Mouse (Mus musculus): ENCODE data around the gene Mecom.

Gene Mecom

DNA sequence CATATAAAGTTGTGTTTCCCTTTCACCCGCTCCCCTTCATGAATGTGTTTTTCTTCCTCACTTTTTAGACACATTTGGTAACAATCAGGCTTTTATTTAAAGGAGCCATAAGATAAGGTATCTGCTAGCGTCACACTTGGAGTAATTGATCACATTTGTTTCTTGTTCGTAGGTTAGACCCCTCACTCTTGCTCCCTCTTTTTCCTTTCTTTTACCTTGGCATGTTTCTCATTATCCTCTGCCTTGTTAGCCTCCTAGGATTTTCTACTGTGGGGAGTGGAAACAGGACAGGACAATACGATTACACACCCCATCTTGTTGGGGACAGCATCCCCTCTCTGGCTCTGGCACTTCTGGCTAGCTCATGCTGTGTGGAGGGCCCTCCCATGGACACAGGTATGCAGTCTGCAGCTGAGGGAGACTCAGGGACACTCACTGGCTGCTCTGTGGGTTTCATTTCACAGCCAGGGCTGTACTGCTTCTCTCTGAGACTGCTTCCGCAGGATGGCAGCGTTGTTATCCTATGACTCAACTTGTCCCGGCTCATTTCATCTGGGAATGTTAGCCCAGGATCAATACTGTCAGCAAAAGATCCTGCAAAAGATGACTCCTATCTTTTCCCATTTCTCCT, 334.2 kb downstream of the Mecom start:
- DNase-seq (ENCODE audit: extremely low read depth, low read depth, low spot score), result no peak

GRCm38 (mm10) chr3:30212802-30213201, 335.0 kb downstream of the Mecom start:
- no peak for DNase-seq (ENCODE audit: extremely low read depth, low read depth, low spot score)

DNA sequence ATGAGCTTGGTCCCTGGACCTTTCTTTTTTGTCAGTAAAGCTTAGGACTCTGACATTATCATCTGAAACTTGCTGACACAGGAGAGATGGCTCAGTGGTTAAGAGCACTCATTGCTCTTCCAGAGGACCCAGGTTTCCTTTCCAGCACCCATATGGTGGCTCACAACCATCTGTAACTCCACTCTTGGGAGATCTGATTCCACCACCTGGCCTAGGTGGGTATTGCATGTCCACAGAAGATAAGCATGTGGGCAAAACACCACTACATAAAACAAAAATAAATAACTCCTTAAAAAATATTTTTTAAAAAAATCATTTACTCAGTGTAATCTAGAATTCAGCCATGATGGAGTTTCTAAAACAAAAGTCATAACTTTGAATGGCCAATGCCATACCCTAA, 338.7 kb downstream of the Mecom start:
- DNase-seq (ENCODE audit: extremely low read depth, low read depth, low spot score), result no peak

- DNase-seq (ENCODE audit: extremely low read depth, low read depth, low spot score), result no peak
These were observed 339.9 kb downstream of the Mecom start for GRCm38 (mm10) chr3:30207886-30208285.

- DNase-seq (ENCODE audit: extremely low read depth, low read depth, low spot score), result no peak
These were observed 340.4 kb downstream of the Mecom start for GRCm38 (mm10) chr3:30207431-30207830.

GRCm38 (mm10) chr3:30206123-30206522, 341.7 kb downstream of the Mecom start:
- no peak for DNase-seq (ENCODE audit: extremely low read depth, low read depth, low spot score)

GRCm38 (mm10) chr3:30203764-30204163, 344.0 kb downstream of the Mecom start:
- DNase-seq (ENCODE audit: extremely low read depth, low read depth, low spot score), result no peak

GRCm38 (mm10) chr3:30198854-30199253, 349.0 kb downstream of the Mecom start:
- DNase-seq (ENCODE audit: extremely low read depth, low read depth, low spot score), result no peak

DNA sequence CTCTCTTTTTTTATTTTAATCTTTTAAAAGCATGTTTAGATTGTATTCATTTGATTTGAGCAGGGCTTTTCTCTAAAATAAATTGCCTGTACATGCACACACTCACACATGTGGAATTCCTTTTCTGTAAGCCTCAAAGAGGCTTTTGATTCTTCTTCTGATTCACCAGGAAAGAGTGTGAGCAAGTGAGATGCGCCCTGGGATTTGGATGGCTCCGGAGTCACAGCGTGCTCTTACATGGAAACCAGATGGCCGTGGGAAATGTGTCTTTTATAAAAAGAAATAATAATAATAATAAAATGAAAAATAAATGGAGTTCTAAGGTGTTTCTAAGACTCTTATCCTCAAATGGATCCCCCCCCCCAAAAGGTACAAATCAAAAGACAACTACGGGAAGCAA, 349.6 kb downstream of the Mecom start:
- no peak for DNase-seq (ENCODE audit: extremely low read depth, low read depth, low spot score)

GRCm38 (mm10) chr3:30195186-30195585, 352.6 kb downstream of the Mecom start:
- no peak for DNase-seq (ENCODE audit: extremely low read depth, low read depth, low spot score)

DNA sequence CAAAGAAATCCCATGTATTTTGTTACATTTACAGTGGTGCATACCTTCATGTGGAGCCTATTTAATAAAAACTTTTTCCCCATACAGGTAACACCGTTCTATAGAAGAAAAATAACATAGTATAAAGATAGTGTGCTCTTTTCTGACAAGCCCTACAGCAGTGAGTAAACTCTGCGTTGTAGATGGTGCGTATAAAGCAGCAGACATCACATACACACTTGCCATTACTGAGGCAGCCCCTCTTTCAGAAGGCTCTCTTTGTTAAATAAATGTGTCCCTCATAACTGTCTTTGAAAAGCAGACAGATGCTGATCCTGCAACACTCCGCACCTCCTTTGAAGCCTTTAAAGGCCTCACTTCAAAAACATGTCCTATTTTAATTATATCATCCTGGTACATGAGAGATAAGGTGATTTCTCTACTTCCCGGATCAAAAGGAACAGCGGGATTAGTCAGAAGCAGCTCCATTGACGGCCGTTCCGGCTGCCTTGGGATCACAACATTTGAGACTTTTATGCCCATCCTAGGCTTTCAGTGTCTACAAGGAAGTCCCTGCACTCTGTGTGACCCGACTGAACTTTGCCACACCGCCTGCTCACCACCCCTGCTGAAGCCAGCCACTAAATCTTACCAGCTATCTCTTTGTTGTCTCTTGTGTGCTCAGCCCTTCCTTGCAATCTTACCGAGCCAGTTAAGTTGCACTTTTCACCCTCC, 355.4 kb downstream of the Mecom start:
- DNase-seq (ENCODE audit: extremely low read depth, low read depth, low spot score), result no peak

- DNase-seq (ENCODE audit: extremely low read depth, low read depth, low spot score), result no peak
These were observed 358.5 kb downstream of the Mecom start for GRCm38 (mm10) chr3:30189325-30189724.

GRCm38 (mm10) chr3:30187812-30188469, 359.9 kb downstream of the Mecom start:
- no peak for DNase-seq (ENCODE audit: extremely low read depth, low read depth, low spot score)

- no peak for DNase-seq (ENCODE audit: extremely low read depth, low read depth, low spot score)
These were observed 365.9 kb downstream of the Mecom start for GRCm38 (mm10) chr3:30181807-30182481.

DNA sequence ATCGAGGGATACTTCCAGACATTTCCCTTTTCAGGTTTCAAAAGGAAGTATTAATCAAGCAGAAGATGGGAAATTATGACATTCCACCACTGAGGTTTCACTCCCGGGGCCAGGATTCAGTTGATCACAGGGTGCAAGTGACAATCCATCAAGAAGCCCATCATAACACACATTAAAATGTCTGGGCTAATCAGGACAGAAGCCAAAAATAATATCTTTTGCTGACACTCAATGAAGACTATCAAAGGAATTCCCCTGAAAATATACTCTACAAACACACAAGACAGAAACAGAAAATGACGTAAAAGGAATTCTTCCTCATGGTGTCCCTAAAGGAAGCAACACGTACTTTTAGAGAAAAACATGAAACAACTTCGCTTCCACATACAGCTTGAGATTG, 371.2 kb downstream of the Mecom start:
- DNase-seq (ENCODE audit: extremely low read depth, low read depth, low spot score), result no peak

- DNase-seq (ENCODE audit: extremely low read depth, low read depth, low spot score), result no peak
These were observed 374.0 kb downstream of the Mecom start for GRCm38 (mm10) chr3:30173812-30174211.

DNA sequence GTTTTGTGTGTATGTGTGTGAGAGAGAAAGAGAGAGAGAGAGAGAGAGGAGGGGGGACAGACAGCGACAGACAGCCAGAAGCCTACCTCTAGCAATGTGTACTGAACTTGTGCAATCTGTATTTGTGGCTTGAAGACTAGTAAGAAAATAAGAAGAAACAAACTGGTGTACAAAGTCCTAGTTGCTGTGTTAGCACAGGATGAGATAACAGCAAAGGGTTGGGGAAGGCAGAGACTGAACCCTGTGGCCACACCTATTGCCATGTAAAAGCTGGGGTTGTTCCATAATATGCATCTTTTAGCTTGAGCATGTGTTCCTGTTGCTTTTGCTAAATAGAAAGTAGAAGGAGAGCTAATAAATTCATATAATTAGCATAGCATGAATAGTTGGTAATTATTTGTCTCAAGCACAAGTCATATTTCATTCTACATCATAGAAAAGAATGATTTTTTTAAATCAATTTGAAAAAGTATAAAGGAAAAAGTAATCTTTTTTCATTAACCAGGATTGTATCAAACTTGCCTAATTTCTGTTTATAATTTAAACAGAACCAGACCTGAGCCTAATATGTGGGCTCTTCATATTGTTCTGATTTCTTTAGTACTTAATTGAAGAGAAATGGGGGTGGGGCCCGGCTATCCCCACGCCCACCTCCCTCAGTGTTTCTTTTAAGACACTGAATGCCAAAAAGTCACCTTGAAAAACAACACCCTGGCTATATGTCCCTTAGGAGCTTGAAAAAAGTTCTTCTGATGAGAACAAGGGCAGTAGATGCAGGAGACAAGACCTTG, 379.2 kb downstream of the Mecom start:
- no peak for DNase-seq (ENCODE audit: extremely low read depth, low read depth, low spot score)

- DNase-seq (ENCODE audit: extremely low read depth, low read depth, low spot score), result no peak
These were observed 380.8 kb downstream of the Mecom start for GRCm38 (mm10) chr3:30167027-30167426.

GRCm38 (mm10) chr3:30164834-30165233, 383.0 kb downstream of the Mecom start:
- DNase-seq (ENCODE audit: extremely low read depth, low read depth, low spot score), result no peak

DNA sequence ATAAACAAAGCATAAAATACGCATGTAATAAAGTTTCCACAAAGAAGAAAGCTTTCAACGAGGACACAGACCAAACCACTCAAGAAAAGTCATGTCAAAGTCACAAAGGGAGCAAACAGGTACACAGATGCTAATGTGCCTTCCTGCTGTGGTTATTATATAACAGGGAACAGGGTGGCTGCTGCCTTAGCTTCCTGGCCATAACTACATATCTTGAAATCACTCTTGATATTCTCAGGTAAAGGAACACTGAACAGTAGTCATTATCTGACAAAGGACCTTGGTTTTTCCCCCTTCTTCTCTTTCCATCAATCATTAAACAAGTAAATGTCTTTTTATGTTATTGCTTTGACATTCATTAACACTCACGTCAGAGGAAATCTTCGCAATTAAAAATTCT, 384.4 kb downstream of the Mecom start:
- no peak for DNase-seq (ENCODE audit: extremely low read depth, low read depth, low spot score)
